Mouse (Mus musculus): ENCODE data around the gene Nfia. TPM values are rescaled to one million over a fixed set of nuclear protein-coding genes. Genes with fewer than 3 reads are reported as not detected.

Nfia gene
- total RNA-seq, 1 experiment from 2014 or later, result 9.4 TPM

DNA sequence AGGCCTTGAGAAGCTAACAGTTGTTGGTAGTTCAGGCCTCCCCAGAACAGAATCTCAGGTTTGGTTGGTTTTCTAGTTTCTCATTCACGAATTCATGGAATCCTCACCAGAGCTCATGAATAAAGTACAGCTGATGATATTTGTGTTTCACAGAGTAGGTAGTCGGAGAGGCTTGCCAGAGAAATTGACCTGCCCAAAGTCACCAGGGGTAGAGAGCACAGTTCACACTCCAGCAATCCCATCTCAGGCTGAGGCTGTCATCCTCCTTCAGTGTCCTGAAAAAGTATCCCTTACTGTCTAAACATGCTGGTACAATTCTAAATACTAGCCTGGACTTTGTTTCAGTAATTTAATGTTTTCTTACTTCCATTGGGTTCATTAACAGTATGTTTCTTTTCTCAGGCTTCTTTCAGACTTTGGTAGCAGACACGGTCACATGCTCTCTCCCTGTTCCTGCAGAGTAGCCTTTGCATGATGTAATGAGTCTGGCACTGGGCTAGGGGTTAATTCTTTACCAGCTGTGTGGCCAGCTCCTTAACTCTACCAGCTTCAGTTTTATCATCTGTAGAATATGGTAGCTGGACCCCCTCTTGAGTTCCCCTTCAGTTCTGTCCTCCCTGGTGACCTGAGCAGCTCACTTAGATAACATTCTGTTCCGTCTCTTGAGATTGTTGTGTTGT lies 7.1 kb upstream of the Nfia start:
- ATAC-seq (replicated peaks; ENCODE audit: low read depth, poor library complexity, severe bottlenecking), result no peak

DNA sequence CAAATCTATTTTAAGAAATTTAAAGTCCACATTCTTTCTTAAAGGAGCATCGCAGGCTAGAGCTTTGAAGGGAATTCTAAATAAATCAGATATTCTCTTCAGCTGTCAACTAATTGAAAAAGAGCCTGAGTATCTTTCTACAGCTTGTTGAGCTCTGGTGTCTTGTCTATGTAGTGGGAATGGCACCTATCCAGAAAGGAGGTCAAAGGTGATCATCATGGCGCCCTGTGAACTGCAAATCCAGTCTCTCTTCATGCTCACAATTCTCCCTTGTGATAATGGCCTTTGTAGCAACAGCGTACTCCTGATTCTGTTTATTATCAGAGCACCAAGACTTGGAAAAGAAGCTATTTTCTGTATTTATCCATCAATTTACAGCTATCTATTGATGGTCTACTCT lies 6.4 kb upstream of the Nfia start:
- ATAC-seq (replicated peaks; ENCODE audit: low read depth, poor library complexity, severe bottlenecking), result no peak

DNA sequence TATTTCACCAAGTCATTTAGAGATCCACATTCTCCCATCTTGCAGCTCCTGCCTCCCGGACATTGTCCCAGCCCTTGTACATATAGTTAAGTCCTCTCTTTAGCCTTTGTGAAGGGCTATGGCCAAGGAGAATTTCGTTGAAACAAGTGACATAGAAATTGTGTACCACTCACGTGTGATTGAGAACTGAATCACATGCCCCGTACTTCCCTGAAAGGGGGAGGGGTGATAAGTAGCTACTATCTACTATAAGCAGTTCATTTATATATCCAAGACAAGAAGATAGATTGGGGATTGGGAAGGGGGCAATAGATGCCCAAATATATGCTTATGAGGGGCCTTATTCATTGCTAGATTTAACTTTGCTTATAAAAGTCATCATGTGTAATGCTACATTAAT lies 5.5 kb upstream of the Nfia start:
- ATAC-seq (replicated peaks; ENCODE audit: low read depth, poor library complexity, severe bottlenecking), result no peak

DNA sequence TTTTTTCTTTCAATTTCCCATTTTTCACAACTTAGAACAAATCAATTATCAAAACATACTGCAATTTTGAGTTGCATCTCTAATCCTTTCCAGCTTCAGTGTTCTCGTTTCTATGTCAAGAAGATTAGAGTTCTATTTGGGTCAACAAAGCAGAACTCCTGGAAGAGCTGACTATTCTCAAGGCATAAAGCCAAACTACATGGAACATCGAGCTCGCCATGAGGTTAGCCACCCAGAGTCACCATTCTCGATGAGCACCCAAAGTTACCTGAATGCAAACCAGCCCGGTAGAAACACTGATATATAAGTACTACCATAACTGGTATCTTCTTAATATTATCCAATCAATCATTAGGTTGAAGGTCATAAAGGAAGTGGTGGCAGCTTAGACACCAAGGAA lies 5.0 kb upstream of the Nfia start:
- no peak for ATAC-seq (replicated peaks; ENCODE audit: low read depth, poor library complexity, severe bottlenecking)

DNA sequence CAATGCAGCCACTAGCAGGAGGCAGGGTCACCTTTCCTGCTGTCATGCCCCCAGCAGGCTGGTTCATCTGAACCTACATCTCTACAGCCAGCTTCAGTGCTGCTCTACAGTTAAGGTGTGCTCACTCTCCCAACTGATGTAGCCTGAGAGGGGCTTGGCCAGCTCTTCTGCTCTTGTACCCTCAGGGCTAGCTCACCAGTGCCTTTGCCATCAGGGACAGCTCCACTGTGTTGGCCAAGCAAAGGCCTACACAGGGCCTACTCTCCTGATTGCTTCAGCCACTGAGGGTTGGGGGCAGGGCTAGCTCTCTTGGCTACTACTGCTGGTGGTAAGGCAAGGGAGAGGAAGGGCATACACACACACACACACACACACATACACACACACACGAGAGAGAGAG lies 2.7 kb upstream of the Nfia start:
- ATAC-seq (replicated peaks; ENCODE audit: low read depth, poor library complexity, severe bottlenecking), result no peak

DNA sequence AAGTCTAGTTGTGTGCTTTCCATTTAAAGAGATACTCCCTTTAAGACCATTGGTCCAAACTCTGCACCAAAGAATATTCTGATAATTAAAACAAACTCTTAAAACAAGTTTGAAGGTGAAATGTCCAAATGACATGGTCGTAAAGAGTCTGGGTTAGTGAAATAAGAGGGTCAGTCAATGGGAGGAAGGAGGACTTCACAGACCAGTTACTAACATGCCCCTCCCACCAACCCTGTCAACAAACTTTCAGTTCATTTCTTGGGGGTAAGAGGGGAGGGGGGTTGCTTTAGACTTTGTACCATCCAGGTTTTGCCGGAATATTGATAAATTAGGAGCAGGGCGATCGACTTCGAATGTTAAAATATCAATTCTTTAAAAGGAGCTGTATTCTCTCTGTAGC lies 1.1 kb upstream of the Nfia start:
- no peak for ATAC-seq (replicated peaks; ENCODE audit: low read depth, poor library complexity, severe bottlenecking)

DNA sequence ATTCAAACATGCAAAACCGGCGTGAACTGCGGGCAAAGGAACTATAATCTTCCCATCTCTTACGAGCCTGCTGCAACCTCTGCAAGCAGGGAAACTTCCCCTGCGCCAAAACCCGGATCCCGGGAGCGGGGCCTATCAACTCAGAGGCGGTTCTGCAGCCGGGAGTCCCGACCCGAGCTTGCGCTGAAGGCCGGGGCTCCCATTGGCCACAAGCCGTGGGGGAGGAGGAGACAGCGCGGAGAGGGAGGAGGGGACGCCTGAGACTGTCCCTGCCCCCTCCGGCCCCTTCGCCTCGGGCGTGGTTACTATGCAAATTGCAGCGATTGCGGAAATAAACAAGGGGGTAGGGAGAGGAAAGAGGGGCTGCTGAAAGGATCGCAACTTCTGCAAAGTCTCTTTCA lies 450 bp upstream of the Nfia start:
- peak; percentile 90 for ATAC-seq (replicated peaks; ENCODE audit: low read depth, poor library complexity, severe bottlenecking)

DNA sequence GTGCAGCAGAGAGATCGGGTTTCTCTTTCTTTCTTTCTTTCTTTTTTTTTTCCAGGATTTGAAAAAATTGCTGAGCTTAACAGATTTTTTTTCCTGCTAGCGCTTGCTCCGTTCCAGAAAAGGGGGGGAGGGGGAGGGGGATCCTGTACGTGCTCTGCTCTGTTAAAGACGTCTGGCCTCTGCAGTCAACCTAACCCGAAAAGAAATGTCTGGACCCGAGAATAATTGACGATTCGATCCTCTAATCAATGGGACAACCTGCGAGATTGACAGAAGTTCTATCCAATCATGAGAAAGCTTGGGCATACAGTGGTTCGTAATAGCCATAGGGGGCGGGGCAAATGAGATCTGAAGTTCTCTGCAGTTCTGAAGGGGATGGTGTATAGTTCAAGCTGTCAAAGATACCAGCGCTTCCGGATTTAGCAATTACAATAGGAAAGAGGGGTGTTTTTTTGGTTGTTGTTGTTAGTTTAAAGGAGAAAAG lies 618 bp downstream of the Nfia start:
- ATAC-seq (replicated peaks; ENCODE audit: low read depth, poor library complexity, severe bottlenecking), result peak; percentile 67

DNA sequence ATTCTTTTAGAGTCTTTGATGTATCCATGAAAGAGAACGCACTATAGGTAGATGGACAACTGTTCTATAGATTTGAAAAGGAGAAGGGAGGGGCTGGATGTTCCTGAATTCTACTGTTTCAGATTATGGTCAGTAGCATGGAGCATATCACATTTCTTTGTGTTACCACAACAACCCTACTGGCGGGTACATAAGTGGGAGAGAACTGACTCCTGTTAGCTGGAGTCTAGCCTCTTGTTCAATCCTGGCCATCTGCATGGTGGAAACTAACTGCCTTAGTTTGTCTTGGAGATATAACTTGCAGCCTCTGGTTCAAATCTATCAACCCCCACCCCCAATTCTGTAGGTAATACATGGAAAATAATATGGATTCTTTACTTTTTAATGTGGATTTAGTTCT lies 1.3 kb downstream of the Nfia start:
- no peak for ATAC-seq (replicated peaks; ENCODE audit: low read depth, poor library complexity, severe bottlenecking)

DNA sequence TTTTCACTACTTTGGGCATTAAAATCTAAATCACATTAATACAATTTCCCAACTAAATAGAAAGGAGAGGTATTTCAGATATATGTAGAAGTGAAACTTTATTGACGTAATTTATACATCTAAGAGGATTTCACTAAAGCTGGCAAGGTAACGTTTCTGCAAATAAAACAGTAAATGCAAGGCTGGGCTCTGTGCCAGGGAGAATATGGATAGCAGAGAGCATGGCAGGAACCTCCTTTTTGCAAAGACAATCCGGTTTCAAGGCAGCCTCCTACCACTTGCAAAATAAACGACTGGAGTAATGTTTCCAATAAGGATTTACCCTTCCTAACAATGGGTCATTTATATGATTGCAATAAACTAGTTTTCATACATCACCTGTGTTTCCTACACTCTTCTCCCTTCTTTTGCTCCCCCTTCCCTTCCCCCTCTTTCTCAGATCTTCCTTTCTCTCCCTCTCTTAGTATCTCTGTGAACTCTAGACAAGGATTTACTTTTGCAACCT lies 2.0 kb downstream of the Nfia start:
- ATAC-seq (replicated peaks; ENCODE audit: low read depth, poor library complexity, severe bottlenecking), result no peak

DNA sequence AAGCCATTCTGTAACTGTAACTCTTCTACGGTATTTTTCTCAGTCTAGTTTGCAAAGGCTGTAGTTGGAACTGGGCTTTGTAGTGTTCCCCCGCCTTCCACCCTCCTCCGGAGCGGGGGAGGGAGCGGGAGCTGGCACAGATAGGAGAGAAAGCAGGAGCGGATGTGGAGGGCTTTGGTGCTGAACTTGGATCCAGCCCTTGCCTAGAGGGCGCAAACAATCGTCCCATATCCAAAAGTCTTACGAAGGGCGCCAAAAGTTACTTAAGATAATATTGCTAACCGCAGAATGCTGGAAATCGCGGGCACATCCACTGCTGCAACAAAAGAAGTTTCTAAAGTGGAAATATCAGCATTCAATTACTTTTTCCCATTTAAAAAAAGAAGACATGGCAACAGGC lies 2.5 kb downstream of the Nfia start:
- ATAC-seq (replicated peaks; ENCODE audit: low read depth, poor library complexity, severe bottlenecking), result peak; percentile 20

DNA sequence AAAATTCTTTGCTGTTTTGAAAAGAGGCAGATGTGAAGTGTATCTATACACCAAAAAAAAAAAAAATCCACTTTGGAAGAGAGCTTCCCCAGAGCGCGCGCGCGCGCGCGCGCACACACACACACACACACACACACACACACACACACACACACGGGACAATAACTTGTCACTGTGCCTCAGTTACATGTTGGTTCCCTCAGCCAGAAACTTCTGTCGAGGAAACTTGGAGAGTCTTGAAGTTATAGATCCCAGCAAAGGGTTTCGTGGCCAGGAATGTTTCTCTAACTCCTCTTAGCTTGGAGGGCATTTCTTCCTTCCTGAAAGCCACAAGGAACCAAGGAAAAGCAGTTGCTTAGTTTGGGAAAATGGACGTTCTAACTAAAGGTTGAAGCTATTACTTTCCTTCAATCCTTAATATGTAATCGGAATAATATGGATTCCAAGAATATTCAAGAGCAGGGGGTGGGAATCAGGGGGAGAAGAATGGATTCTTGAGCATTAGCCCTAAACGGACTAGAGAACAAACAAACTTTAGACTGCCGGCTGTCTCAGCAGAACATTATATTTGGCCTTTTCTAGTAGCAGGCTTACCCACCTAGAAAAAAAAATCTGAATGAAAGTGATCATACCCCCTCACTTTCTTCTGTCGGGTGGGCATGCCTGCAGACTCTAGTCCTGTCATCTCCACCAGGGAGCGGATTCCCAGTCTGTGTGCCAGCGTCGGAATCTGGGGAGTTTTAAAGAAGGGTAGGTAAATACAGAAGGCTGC lies 3.1 kb downstream of the Nfia start:
- ATAC-seq (replicated peaks; ENCODE audit: low read depth, poor library complexity, severe bottlenecking), result no peak

DNA sequence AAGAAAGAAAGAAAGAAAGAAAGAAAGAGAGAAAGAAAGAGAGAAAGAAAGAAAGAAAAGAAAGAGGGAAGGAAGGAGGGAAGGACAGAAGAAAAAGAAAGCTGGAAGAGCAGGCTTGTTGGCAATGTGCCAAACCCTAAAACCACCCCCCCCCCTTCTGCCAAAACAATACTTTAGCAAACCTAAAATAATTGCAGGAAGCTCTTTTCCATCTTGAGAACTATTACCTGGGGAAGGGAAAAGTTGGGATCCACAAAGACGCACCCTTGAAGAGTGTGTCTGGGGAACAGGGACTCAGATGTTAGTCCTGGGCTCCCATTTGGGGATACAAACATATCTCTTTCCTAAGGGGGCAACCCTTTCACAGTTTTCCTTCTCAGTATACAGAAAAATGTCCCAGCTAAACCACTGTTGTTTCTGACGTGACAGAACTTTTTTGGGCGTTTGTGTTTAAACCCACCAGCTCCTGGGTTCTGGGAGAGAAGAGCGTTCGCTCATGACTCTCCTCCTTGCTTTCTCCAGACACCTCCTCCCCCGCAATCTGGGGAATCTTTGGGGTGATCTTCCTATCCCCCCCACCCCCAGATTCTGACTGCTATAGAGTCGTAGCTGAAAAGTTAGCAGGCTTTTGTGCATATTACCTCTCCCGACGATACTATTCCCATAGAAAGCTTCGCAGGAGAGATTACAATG lies 4.0 kb downstream of the Nfia start:
- no peak for ATAC-seq (replicated peaks; ENCODE audit: low read depth, poor library complexity, severe bottlenecking)

DNA sequence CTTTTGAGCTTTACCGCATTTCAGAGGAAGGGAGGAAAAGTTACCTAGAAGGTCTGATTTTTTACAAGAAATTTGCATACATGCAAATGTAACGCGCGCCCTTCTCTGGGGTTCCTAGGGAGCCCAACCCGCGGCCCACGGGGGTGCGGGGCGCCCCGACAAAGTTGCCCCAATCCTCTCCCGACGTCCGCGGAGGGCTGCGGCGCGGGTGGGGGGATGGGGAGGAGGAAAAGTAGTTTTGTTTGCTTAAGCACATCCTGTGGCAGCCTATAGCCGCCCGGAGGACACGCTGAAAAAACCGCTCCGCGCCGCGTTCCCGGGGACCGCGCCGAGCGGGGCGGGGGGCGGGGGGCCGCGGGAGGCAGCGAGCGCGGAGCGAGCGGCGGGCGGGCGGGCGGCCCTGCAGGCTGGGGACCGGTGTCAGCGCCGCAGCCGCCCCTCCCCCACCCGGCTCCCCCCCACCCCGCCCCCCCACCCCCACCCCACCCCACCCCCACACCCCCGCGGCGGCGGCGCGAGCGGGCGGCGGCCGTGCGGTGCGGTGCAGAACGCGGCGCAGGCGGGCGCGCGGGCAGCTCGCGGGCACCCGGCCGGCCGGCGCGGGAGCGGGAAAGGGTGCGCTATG lies 4.7 kb downstream of the Nfia start:
- ATAC-seq (replicated peaks; ENCODE audit: low read depth, poor library complexity, severe bottlenecking), result no peak

DNA sequence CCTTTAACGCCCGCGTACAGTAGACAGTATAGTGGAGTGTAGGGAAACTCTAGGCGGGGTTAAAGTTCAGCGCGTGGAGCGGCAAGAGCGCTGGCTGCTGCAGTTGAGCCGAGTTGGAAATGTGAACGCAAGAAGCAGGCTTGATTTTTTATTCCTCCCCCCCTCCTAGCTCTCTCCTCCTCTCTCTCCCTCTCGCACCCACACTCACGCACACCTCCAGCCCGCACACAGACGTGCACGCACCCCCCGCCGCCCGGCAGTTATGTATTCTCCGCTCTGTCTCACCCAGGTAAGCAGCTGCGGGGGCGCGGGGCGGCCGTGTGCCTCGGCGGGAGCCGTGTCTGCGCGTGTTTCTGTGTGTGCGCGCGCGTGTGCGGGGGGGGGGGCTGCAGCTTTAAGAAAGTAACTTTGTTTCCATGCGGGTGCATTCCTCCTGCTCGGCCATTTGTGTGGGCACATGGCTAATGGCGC lies 5.2 kb downstream of the Nfia start, which contains the start of gene E130114P18Rik:
Gene E130114P18Rik, minus strand, starts transcription at position 373 of the 471 bp plus-strand sequence.
- ATAC-seq (replicated peaks; ENCODE audit: low read depth, poor library complexity, severe bottlenecking), result no peak

DNA sequence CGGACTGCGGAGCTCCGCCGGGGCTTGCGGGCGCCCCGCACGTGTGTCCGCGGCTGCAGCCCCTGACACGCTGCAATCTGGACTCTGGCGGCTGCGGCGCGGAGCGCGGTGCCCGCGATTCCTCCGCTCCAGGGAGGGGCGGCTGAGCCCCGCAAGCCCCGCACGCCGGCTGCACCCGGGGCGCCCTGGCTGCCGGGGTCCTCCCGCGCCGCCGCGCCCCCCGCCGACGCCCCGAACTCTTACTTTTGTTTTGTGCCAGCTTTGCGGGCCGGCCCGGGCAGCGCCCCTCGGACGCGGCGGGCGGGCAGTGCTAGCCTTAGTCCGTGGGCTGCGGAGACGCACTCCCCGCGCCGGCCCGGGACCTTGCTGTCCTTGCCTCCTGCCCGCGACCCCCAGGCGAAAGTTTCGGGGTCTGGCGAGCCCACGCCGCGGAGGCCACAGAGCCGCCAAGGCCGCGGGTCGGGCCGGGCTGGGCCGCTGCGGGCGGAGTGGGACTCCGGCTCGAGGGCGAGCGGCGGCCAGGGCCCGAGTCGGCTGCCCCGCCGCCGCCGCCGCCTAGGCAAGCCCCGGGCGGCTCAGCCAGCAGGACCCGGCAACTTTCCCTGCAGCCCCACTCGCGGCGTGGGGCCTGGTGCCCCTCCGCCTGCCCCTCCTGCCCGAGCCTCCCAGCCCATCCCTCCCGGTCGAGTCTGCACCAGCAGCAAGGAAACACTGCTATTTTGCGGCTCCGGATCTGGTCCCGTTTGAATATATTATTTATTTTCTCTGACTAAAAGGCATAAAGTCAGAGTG lies 5.9 kb downstream of the Nfia start:
- ATAC-seq (replicated peaks; ENCODE audit: low read depth, poor library complexity, severe bottlenecking), result no peak

DNA sequence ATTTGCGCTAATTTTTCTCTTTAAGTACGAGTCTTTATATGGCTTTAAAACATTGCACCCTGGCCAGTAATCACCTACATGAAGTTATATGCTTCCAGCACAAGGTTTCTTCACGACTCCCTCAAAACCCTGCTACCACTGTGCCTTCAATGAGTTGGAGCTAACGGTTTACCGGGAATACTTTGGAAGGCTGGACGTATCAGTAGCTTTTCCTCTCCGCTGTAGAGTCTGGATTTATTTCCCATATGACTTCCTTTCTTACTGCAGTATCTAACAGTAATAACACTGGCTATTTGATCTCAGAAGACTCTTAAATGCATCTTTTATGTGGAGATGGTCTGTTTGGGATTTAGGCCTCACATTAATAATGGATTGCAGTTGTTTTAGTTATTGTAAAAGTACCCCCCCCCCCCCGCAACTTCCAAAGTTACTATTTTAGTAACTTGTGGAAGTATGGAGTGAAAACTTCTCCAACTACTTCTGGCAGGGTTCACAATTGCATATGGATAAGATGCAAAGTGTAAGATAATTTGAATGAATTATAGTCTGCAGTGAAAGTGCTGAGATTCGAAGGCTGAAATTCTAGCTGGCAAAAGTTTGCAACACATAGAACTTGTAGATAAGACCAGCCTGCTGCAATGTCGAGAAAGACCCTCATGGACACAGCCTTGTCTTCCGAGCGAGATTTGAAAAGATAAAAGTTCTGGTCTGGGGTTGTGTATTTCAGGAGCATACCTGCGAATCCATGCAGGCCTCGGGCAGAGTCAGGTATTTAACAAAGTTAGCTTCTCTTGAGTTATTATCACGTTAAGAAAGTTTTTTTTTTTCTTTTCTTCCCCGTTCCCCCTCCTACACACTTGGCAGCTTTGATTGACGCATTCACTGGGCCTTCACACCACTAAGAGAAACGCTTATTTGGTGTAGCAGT lies 6.7 kb downstream of the Nfia start:
- ATAC-seq (replicated peaks; ENCODE audit: low read depth, poor library complexity, severe bottlenecking), result no peak

DNA sequence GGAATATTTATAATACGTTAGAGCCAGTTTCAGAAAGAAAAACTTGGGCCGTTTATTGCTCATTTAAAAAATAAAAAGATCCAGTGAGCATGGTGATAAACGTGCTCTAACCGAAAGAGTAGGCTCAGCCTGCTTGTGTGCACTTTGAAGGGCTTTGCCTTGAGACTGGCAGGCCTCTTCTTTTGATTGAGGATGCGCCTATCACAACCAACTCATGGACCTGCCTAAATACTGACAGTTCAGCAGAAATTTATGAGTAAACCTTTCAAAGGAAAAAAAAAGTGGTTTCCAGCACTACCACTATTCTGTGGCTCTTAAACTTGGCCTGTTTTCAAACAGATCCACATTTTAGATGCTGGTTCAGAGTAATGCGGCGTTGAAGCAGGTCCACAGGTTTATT lies 7.5 kb downstream of the Nfia start:
- ATAC-seq (replicated peaks; ENCODE audit: low read depth, poor library complexity, severe bottlenecking), result no peak
